Mouse (Mus musculus) cerebellum, postnatal 10 days (tissue): Measurements from ENCODE around the gene Hist1h2bg.
A peak's percentile ranks its signal among the peaks of the same experiment; 100 is the strongest.
"Not testable (repeated sequence)": the region's sequence is repeated elsewhere in the genome, so short reads cannot be mapped to it uniquely, and the experiment has no call there.

Experiments
- DNase-seq, 2 experiments: peaks; one replicate each; pipeline ENCODE4 v3.0.0; 2021; ENCODE audit warnings: mixed read lengths in 2 of 2

The Hist1h2bg gene

GRCm38 (mm10) chr13:23584331-23584730, 13.1 kb downstream of the Hist1h2bg start:
- DNase-seq, result no peak

GRCm38 (mm10) chr13:23585029-23585441, 13.8 kb downstream of the Hist1h2bg start:
- DNase-seq, result peak; percentile 63 to 72

- peak; percentile 68 to 78 for DNase-seq
These were observed 14.4 kb downstream of the Hist1h2bg start for GRCm38 (mm10) chr13:23585442-23586098.

GRCm38 (mm10) chr13:23586099-23586939, 15.1 kb downstream of the Hist1h2bg start:
- peak in 1 of 2 experiments; percentile 23 for DNase-seq

- DNase-seq, result no peak
These were observed 15.7 kb downstream of the Hist1h2bg start for GRCm38 (mm10) chr13:23586940-23587225.

GRCm38 (mm10) chr13:23591206-23591605, 20.0 kb downstream of the Hist1h2bg start:
- no peak for DNase-seq

- not testable (repeated sequence) for DNase-seq
These were observed 20.7 kb downstream of the Hist1h2bg start for GRCm38 (mm10) chr13:23591886-23592285.

GRCm38 (mm10) chr13:23592614-23593013, 21.4 kb downstream of the Hist1h2bg start:
- peak; percentile 80 to 84 for DNase-seq

GRCm38 (mm10) chr13:23593051-23593770, 22.0 kb downstream of the Hist1h2bg start:
- DNase-seq, result no peak

- no peak for DNase-seq
These were observed 24.0 kb downstream of the Hist1h2bg start for GRCm38 (mm10) chr13:23595185-23595584.

GRCm38 (mm10) chr13:23595622-23596372, 24.6 kb downstream of the Hist1h2bg start:
- no peak for DNase-seq

GRCm38 (mm10) chr13:23597957-23598356, 26.8 kb downstream of the Hist1h2bg start:
- peak; percentile 86 to 88 for DNase-seq

- DNase-seq, result no peak
These were observed 32.0 kb downstream of the Hist1h2bg start for GRCm38 (mm10) chr13:23603182-23603699.

- no peak for DNase-seq
These were observed 33.3 kb downstream of the Hist1h2bg start for GRCm38 (mm10) chr13:23604452-23604851.

GRCm38 (mm10) chr13:23605052-23605451, 33.9 kb downstream of the Hist1h2bg start:
- no peak for DNase-seq

- DNase-seq, result no peak
These were observed 38.0 kb downstream of the Hist1h2bg start for GRCm38 (mm10) chr13:23609209-23609608.

GRCm38 (mm10) chr13:23609844-23610243, 38.6 kb downstream of the Hist1h2bg start:
- DNase-seq, result no peak

- DNase-seq, result no peak
These were observed 39.2 kb downstream of the Hist1h2bg start for GRCm38 (mm10) chr13:23610393-23610792.

- DNase-seq, result no peak
These were observed 40.4 kb downstream of the Hist1h2bg start for GRCm38 (mm10) chr13:23611638-23612037.

GRCm38 (mm10) chr13:23620056-23620732, 49.0 kb downstream of the Hist1h2bg start:
- DNase-seq, result peak in 1 of 2 experiments; percentile 5

- peak; percentile 80 to 88 for DNase-seq
These were observed 49.7 kb downstream of the Hist1h2bg start, which contains the start of gene Hist1h2be for GRCm38 (mm10) chr13:23620733-23621531. Gene Hist1h2be (minus strand): TSS chr13:23621124.
